Mouse (Mus musculus) G1E (cell line): ENCODE data around the gene Dph5. TPM values are rescaled to one million over a fixed set of nuclear protein-coding genes. Genes with fewer than 3 reads are reported as not detected.
A peak's percentile ranks its signal among the peaks of the same experiment; 100 is the strongest.

Source experiments
- ATAC-seq: 2 replicates; pipeline ENCODE4 v1.8.0; 2016; ENCODE audit warnings: mild to moderate bottlenecking; ENCODE audit not compliant: insufficient number of reproducible peaks, poor library complexity, low FRiP score, severe bottlenecking; ENCODE audit errors: extremely low read depth
- DNase-seq: peaks from one replicate; pipeline ENCODE4 v3.0.0; 2012; ENCODE audit warnings: low spot score
- H3K27me3 ChIP-seq: 2 replicates; pipeline ENCODE4 v1.6.1; 2012; ENCODE audit warnings: mild to moderate bottlenecking, low read length, inconsistent platforms; ENCODE audit not compliant: insufficient read depth
- H3K36me3 ChIP-seq: replicated peaks from 2 replicates; pipeline ENCODE3; 2012; ENCODE audit warnings: mild to moderate bottlenecking, inconsistent platforms
- H3K4me1 ChIP-seq: 2 replicates; pipeline ENCODE4 v1.6.1; 2012; ENCODE audit warnings: low read depth, low read length, inconsistent platforms, mixed read lengths; ENCODE audit not compliant: insufficient read depth
- H3K4me3 ChIP-seq: 2 replicates; pipeline ENCODE4 v1.5.1; 2012; ENCODE audit warnings: low read depth, mild to moderate bottlenecking, inconsistent platforms, low read length, moderate library complexity, mixed read lengths
- H3K9me3 ChIP-seq: replicated peaks from 2 replicates; pipeline ENCODE4 v1.6.1; 2012; ENCODE audit warnings: inconsistent platforms
- CTCF ChIP-seq: IDR thresholded peaks from 2 replicates; pipeline ENCODE4 v1.5.1; 2012; ENCODE audit warnings: low read depth, low read length, inconsistent platforms, mixed read lengths
- GATA1 ChIP-seq: IDR thresholded peaks from 2 replicates; pipeline ENCODE4 v1.6.1; 2012; ENCODE audit warnings: borderline replicate concordance, low read length, inconsistent platforms, mixed read lengths
- GATA2 ChIP-seq: IDR thresholded peaks from 2 replicates; pipeline ENCODE4 v1.6.1; 2012; ENCODE audit warnings: low read depth, low read length, inconsistent platforms, borderline replicate concordance
- POLR2AphosphoS5 ChIP-seq: IDR thresholded peaks from 2 replicates; pipeline ENCODE4 v1.6.1; 2012; ENCODE audit warnings: low read depth, low read length, inconsistent platforms; ENCODE audit not compliant: insufficient replicate concordance
- TAL1 ChIP-seq: conservative IDR thresholded peaks from 2 replicates; pipeline ENCODE4 v1.6.1; 2012; ENCODE audit warnings: low read depth, low read length, inconsistent platforms, mixed read lengths
- polyA plus RNA-seq: library from polyadenylated mRNA; stranded (reverse); fragments of >175 nt; gene quantifications from 2 replicates; pipeline ENCODE4 v1.2.3, GENCODE M21; 2012
- total RNA-seq, 2 experiments: library from RNA; stranded (forward) in 1 of 2; stranded (reverse) in 1 of 2; fragments of 200-1000 nt in 1 of 2; fragments of >200 nt in 1 of 2; fragmentation: Nextera tagmentation in 1 of 2; gene quantifications; 2 replicates each; pipeline ENCODE4 v1.2.3; 2014 to 2017

Dph5 gene
- total and polyA plus RNA-seq, 3 experiments: 1.7 to 54.7 (median 38.4) TPM

DNA sequence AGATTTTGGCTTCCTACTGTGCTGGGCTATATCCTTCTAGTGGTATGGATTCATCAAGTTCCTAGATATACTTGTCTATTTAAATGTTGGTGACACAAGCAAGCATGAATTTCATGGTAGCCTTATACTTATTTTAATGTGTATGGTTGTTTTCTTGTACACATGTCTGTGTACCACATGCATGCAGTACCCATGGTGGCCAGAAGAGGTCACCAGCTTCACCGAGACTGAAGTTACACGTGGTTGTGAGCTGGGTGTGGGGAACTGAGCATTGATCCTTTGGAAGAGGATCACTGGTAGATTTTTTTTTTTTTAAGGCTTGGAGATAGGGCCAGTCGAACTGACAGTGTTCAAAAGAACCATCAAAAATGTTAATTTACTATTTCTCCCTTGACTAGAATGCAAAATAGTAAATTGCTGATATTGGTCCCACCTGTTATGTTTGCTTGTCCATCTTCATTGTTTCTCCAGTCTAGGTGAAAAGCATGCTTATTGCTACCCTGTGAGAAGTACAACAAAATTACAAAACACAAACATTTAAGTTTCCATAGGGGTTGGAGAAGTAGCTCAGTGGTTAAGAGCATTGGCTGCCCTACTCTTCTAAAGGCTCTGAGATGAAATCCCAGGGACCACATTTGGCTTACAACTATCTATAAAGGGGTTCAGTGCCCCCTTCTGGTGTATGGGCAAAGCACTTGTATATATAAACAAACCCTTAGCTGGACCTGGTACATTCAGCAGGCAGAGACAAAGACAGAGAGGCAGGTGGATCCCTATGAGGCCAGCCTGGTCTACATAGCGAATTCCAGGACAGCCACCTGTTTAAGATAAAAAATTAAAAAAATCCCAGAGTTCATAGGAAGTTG, 49.3 kb downstream of the Dph5 start:
- no peaks in the 10 kb centered on the region for H3K9me3 ChIP-seq
- H3K4me3 ChIP-seq: no peak overlapping the region
- no peaks in the 10 kb centered on the region for H3K4me1 ChIP-seq
- H3K27me3 ChIP-seq: no peaks in the 10 kb centered on the region
- DNase-seq: no peak
- H3K36me3 ChIP-seq: peaks cover 68% of the 10 kb centered on the region
- ATAC-seq: peak; percentile 61; the same call in 1 of the 2 replicates
- TF ChIP-seq CTCF: peak; percentile 77
- no peak for TF ChIP-seq POLR2AphosphoS5

DNA sequence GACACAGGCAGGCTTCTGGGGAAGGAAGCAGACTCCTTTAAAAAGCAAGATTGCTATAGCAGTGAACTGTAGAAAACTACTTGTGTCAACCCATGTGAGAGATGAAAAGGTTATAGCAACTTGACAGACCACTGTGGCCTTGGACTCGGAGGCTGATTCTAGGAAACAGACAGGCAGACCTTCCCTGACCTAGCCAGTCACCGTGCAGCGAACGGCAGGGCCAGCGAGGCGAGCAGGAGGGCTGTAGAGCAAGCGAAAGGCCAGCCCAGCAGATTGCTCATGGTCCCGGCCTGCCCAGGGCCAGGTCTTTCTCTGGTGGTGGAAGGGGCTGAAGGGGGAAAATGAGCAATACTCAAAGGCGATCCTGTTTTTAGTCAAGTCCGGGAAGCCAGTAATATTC, 50.2 kb downstream of the Dph5 start:
- Histone ChIP-seq H3K4me1 (no peaks in the 10 kb centered on the region), H3K4me3 (no peak overlapping the region), H3K36me3 (peaks cover 70% of the 10 kb centered on the region), H3K27me3 (no peaks in the 10 kb centered on the region), H3K9me3 (no peaks in the 10 kb centered on the region)
- no peak for ATAC-seq
- no peak for DNase-seq
- TF ChIP-seq TAL1 (no peak), GATA1 (no peak), CTCF (no peak), POLR2AphosphoS5 (no peak), GATA2 (no peak)

DNA sequence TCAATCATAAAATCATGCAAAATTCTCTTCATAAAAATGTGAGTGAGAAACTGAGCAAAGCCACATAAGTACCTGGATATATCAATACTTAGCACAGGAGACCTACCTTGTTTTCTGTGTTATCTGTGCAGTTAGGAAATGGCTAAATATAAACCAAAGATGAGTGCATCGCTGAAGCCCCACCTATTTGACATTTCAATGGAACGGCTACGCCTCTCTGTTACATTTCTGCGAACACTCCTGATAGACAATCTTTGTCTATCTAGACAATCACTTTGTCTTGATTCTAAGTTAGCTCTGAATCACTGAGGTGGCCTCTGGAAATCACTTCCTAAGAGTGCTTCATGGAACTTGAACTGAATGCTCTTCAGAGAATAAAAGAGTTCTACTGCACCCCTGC, 52.9 kb downstream of the Dph5 start:
- ATAC-seq (no peak), DNase-seq (no peak)
- no peaks in the 10 kb centered on the region for H3K9me3 ChIP-seq
- TF ChIP-seq CTCF (no peak), POLR2AphosphoS5 (no peak), TAL1 (no peak), GATA1 (no peak), GATA2 (no peak)
- no peaks in the 10 kb centered on the region for H3K27me3 ChIP-seq
- H3K4me3 ChIP-seq: no peak overlapping the region
- peaks cover 72% of the 10 kb centered on the region for H3K36me3 ChIP-seq
- no peaks in the 10 kb centered on the region for H3K4me1 ChIP-seq

DNA sequence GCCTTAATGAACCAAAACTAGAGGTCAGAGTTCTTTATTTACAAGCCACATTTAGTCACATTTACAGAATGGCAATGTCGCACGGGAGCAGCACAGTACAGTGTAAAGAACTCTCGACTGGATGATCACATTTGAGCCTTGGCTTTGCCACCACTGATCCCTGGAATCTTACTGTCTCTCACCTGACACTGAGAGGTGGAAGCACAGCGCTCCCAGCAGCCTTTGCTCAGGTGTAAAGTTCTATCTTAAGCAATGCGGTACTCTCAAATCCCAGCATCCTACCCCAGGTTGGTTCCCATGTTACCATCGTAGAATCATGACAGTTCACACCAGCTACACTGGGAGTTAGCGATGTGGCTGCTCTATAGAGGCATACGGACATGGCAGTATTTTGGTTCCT, 53.8 kb downstream of the Dph5 start:
- TF ChIP-seq TAL1 (no peak), CTCF (no peak), GATA1 (no peak), GATA2 (no peak), POLR2AphosphoS5 (no peak)
- Histone ChIP-seq H3K4me3 (no peak overlapping the region), H3K36me3 (peaks cover 78% of the 10 kb centered on the region), H3K4me1 (no peaks in the 10 kb centered on the region), H3K27me3 (no peaks in the 10 kb centered on the region), H3K9me3 (no peaks in the 10 kb centered on the region)
- ATAC-seq: no peak
- no peak for DNase-seq

DNA sequence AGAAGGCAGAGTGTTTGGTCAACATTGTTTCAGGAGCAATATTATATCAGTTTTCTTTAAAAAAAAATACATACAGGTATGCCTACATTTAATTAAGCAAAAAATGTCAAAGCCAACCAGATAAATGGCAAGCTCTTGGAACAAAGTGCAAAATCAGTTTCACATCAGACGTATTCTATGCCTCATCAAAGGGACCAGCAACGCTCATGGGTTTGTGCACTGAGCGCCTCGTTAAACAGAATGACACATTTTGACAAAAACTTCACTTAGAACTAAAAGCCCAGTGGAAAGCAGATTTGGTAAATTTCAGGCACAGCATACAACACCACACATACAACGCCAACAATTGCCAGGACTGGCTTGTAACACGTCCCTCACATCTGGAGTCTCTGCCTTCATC, 56.7 kb downstream of the Dph5 start:
- Histone ChIP-seq H3K4me3 (no peak overlapping the region), H3K27me3 (no peaks in the 10 kb centered on the region), H3K9me3 (no peaks in the 10 kb centered on the region), H3K36me3 (peaks cover 77% of the 10 kb centered on the region), H3K4me1 (no peaks in the 10 kb centered on the region)
- TF ChIP-seq POLR2AphosphoS5 (no peak), CTCF (no peak), GATA2 (no peak), TAL1 (no peak), GATA1 (no peak)
- no peak for ATAC-seq
- no peak for DNase-seq

DNA sequence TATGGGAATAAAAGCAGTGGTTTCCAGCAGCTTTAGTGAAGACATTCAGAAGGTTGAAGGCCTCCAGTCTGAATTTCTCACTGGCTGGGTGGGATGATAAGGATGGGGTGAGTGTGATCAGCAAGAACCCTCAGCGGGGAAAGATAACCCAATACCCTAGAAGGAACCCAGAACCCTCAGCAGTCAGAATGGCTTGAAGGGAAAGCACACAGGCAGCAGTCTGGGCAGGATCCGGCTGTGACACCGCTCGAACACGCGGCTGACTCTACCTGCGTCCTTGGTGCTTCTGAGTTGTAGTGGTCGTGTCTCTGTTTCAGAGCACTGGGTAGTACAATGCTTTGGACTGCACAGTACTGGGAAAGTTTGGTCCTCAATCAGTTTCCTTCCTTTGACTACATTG, 58.6 kb downstream of the Dph5 start:
- peaks cover 82% of the 10 kb centered on the region for H3K36me3 ChIP-seq
- no peak overlapping the region for H3K4me3 ChIP-seq
- H3K27me3 ChIP-seq: no peaks in the 10 kb centered on the region
- DNase-seq (no peak), ATAC-seq (no peak)
- peaks cover 2% of the 10 kb centered on the region for H3K4me1 ChIP-seq
- H3K9me3 ChIP-seq: no peaks in the 10 kb centered on the region
- no peak for TF ChIP-seq GATA2
- TF ChIP-seq GATA1: no peak
- no peak for TF ChIP-seq POLR2AphosphoS5
- TF ChIP-seq TAL1: no peak
- no peak for TF ChIP-seq CTCF
